Mouse (Mus musculus): Measurements from ENCODE around the gene Kcnb1. TPM values are rescaled to one million over a fixed set of nuclear protein-coding genes. Genes with fewer than 3 reads are reported as not detected.

Kcnb1 gene
- total RNA-seq, 4 experiments from 2014 or later, result 90.7 to 118 (median 104) TPM

GRCm38 (mm10) chr2:167081639-167082038 is 108.3 kb downstream of the Kcnb1 start:
- DNase-seq (ENCODE audit: low spot score in 2 of 2), result no peak

DNA sequence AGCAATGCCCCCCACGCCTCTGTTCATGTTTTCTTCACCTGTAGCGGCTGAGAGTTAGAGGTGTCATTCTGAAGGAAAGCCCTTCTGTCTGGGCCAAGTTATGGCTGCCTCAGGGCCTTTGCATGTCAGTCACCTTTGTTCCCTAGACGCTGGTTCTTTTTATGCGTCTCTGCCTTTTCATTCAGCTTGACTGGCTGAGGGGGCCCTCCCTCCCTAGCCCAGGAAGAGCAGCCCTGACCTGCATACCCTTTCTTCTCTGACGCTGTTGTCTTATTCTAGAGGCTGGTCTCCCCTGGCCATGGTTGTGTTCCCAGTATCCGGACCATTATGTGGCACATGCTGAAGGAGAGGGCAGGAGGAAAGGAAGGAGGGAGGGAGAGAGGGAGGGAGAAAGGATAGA is 108.8 kb downstream of the Kcnb1 start:
- DNase-seq (ENCODE audit: low spot score in 2 of 2), result no peak

DNA sequence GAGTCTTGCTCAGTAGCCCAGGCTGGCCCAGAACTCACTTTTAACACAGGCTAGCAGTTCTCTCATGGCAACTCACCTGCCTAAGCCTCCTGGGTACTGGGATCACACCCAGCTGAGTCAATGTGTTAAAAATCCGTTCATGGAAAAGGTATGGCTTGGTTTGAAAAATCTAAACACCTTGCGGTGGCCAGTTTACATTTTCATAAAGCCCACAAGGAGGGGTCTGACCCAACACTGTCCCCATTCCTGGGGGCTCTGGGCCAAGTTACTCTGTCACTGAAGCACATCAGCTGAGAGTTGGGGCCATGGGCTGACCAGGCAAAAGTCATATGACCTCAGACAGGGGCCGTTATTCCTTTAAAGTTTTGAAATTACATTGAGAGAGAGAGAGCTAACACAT is 109.6 kb downstream of the Kcnb1 start:
- no peak for DNase-seq (ENCODE audit: low spot score in 2 of 2)

GRCm38 (mm10) chr2:167079535-167080257 is 110.3 kb downstream of the Kcnb1 start:
- peak; percentile 76 to 78 for DNase-seq (ENCODE audit: low spot score in 2 of 2)

DNA sequence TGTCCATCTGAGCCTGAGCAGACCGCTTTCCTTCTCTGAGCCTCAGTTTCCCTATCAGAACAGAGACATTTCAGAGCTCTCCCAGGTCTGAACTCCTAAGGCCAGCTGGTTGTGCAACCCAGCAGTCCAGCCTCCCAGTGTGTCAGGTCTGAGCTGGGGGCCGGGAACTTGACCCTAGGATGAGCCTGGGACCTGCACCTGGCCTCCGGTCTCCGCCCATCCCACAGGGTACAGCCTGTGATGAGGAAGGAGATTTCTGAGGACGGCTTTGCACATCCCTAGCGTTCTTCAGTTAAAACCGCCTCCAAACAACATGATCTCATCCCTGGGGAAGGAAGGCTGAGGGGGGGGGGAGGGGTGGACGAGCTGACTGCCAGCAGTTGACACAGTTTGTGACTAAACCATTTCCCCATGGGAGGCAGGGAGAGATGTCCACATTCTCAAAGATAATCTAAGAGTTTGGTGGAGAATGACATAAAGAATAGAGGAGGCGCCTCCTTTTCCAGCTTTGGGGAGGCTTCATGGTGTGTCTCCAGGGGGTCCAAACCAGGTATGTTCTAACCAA is 110.9 kb downstream of the Kcnb1 start:
- DNase-seq (ENCODE audit: low spot score in 2 of 2), result no peak

DNA sequence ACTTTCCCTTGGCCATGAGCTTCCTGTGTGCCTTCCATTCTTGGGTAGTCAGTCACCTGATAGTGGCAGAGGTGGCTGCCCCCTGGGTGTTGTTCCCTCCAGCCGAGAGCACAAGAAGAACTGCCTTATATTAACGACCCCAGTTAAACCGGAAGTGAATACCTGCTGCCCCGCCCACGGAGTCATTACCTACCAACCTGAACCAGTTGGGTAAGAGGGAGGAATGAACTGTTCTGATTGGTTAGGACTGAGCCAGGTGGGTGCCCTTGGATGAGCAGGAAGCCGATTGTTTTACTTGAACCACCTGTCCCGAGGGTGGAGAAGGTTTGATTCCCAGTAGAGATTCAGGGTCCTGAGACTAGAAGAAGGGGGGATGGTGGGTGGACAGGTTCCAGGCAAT is 111.5 kb downstream of the Kcnb1 start:
- no peak for DNase-seq (ENCODE audit: low spot score in 2 of 2)

DNA sequence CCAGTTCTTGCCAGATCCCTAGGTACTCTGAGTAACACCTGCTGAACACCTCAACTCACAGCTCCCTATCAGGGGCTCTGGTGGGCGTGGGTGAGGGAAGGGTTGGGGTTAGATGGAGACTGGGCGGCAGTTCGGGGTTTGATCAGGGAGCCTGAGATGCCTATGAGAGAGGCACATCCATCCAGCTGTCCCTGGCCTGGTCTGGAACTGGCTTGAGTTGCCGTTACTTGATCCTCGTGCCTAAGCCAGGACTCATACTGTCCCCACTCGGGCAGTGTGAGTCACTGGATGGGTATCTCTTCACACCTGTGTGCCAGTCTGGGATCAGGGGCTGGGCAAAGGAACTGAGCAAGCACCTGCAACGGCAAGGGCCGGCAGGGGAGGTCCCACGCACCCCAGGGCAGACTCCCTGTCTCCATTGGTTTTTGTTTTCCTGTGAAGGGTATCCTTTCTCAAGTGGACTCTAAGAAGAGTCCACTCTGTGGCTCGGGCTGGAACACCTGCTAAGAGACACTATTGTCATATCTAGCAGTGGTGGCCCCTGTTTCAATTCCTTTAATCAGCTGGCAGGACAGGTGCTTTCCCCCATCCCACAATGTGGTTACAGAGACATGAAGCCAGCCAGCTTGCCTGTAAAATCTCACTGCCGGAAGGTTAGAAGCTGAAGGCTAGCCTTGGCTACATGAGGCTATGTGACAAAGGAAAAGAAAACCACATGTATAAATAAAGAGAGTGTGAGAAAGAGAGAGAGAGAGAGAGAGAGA is 112.6 kb downstream of the Kcnb1 start:
- DNase-seq (ENCODE audit: low spot score in 2 of 2), result no peak

- DNase-seq (ENCODE audit: low spot score in 2 of 2), result no peak
Observed at GRCm38 (mm10) chr2:167076759-167077158, 113.2 kb downstream of the Kcnb1 start.

GRCm38 (mm10) chr2:167076352-167076751 is 113.6 kb downstream of the Kcnb1 start:
- DNase-seq (ENCODE audit: low spot score in 2 of 2), result no peak

- DNase-seq (ENCODE audit: low spot score in 2 of 2), result no peak
Observed at GRCm38 (mm10) chr2:167074587-167074986, 115.4 kb downstream of the Kcnb1 start.

- DNase-seq (ENCODE audit: low spot score in 2 of 2), result peak; percentile 92 to 98
Observed at GRCm38 (mm10) chr2:167071641-167072601, 118.0 kb downstream of the Kcnb1 start.

- no peak for DNase-seq (ENCODE audit: low spot score in 2 of 2)
Observed at GRCm38 (mm10) chr2:167071266-167071640, 118.7 kb downstream of the Kcnb1 start.

DNA sequence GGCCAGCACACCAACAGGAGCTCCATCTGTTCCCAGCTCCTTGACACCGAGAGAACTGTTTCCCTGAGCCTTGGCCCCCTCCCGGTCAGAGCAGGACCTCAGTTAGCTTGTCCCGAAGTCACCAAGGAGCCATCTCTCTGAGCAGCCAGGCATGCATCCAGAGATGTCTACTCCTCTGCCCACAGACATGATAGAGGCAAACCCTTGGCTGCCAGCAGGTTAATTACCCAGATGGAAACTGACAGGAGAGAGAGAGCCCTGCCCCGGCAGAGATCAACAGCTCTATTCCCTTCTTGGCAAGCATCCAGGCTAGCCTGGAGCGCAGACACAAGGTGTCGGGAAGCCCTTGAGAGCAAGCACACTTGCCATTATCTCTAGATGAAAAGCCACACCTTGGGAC is 119.6 kb downstream of the Kcnb1 start:
- DNase-seq (ENCODE audit: low spot score in 2 of 2), result no peak

GRCm38 (mm10) chr2:167067575-167067974 is 122.4 kb downstream of the Kcnb1 start:
- no peak for DNase-seq (ENCODE audit: low spot score in 2 of 2)

DNA sequence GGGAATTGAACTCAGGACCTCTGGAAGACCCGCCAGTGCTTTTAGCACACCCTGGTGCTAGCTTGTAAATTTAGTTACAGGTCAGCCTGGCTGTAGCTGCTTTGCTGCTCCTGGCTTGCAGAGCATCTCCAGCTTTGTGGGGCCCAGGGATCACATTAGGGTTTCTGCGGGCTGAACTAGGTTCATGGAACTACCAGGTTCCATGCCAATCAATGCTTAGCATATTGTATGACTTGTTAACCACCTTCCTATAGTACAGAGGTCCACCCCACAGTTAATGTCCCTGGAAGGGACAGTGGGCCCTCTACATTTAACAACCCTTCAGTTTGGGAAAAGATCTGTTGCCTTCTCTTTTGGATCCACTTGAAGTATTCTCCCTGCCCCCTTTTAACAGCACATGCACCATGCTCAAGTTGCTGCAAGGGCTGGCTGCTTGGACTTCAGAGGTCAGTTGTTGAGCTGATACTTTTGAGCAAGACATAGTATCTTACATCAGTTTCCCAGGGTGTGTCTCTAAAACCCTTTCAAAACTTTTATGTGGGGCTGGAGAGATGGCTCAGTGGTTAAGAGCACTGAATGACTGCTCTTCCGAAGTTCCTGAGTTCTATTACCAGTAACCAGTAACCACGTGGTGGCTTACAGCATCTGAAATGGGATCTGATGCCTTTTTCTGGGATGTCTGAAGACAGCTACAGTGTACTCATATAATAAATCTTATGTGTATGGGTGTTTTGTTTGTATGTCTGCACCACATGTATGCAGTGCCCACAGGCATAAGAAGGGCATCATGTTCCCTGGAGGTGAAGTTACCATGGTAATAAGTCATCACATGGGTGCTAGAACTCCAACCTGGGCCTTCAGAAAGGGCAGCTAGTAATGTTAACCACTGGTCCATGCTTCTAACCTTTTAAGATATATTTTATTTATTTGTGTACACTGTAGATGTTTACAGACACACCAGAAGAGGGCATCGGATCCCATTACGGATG is 123.1 kb downstream of the Kcnb1 start:
- no peak for DNase-seq (ENCODE audit: low spot score in 2 of 2)

DNA sequence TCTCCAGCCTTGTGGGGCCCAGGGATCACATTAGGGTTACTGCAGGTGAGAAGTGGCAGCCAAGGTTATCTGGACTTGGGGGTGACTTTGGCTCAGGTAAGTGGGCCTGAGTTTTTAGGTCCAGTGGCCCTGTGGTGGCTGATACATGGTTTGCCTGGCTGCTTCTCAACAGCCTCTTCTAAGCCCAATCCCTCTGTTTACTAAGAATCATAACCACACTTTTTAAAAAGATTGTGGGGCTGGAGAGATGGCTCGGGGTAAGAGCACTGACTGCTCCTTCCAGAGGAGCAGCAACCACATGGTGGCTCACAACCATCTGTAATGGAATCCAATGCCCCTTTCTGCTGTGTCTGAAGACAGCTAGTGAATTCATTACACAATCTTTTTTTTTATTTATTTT is 123.9 kb downstream of the Kcnb1 start:
- DNase-seq (ENCODE audit: low spot score in 2 of 2), result no peak

DNA sequence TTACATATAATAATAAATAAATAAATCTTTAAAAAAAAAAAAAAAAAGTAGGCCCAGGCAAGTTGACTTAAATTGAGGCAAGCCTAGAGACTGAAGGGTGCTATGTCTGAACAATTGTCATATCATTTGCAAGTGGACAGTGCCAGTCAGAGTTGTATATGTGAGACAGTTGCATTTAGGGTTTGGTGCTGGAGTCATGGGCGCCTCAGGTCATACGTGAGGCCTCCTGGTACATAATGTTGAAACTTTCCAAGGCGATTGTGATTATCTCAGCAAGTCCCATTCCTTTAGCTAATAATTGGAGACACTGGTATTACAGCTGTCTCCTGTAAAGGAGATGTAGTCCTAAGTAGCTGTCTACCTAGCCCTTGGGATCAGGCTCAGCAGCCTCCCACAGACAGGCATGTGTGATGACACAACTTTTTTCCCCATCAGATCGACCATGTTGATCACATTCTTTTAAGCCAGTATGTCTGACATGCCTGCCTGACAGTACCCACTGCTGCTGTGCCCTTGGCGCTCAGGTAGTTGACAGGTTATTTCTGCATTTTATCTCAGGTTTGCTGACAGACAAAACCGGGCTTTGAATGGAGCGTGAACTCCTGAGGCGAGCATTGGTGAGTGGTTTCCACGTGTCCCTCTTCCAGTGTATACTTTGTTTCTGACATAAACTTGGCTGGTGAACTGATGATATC is 125.2 kb downstream of the Kcnb1 start:
- DNase-seq (ENCODE audit: low spot score in 2 of 2), result no peak

GRCm38 (mm10) chr2:167063906-167064496 is 126.0 kb downstream of the Kcnb1 start:
- DNase-seq (ENCODE audit: low spot score in 2 of 2), result no peak

All from layer of hippocampus, adult 8-10 months (tissue).